Mouse (Mus musculus) hindbrain, embryonic 14.5 days (tissue): ENCODE measurements at regions not wholly inside any gene's neighbourhood (a gene's known extent, or its start where the extent isn't known, plus 50 kb on each side); places are given as distances from the start of the nearest gene placed in this dataset.
A peak's percentile ranks its signal among the peaks of the same experiment; 100 is the strongest.

Source experiments
- ATAC-seq: fragments of 200-750 bp; cut with Nextera tagmentation; 2 replicates; pipeline ENCODE4 v1.8.0; 2017; ENCODE audit warnings: moderate number of reproducible peaks, mild to moderate bottlenecking, moderate TSS enrichment, moderate library complexity; ENCODE audit not compliant: low FRiP score
- DNase-seq: peaks from one replicate; pipeline ENCODE4 v3.0.0-alpha.2; 2015; ENCODE audit warnings: low spot score
- H3K27ac ChIP-seq: fragments of 300-500 bp; sonication (generic); 2 replicates; pipeline ENCODE4 v1.5.1; 2014; ENCODE audit warnings: mild to moderate bottlenecking, moderate library complexity
- H3K27me3 ChIP-seq: fragments of 300-500 bp; sonication (generic); 2 replicates; pipeline ENCODE4 v1.6.1; 2014; ENCODE audit warnings: mild to moderate bottlenecking, low read length, mixed read lengths; ENCODE audit not compliant: control insufficient read depth, insufficient read depth
- H3K36me3 ChIP-seq: fragments of 300-500 bp; sonication (generic); replicated peaks from 2 replicates; pipeline ENCODE4 v1.6.1; 2014; ENCODE audit not compliant: control insufficient read depth, insufficient read depth
- H3K4me1 ChIP-seq: fragments of 300-500 bp; sonication (generic); replicated peaks from 2 replicates; pipeline ENCODE4 v1.6.1; 2014; ENCODE audit warnings: antibody characterized with exemption, low read length, mixed read lengths; ENCODE audit not compliant: control insufficient read depth, insufficient read depth
- H3K4me2 ChIP-seq: fragments of 300-500 bp; sonication (generic); replicated peaks from 2 replicates; pipeline ENCODE4 v1.6.1; 2014; ENCODE audit warnings: mild to moderate bottlenecking, moderate library complexity
- H3K4me3 ChIP-seq: fragments of 300-500 bp; sonication (generic); replicated peaks from 2 replicates; pipeline ENCODE4 v1.5.1; 2014; ENCODE audit warnings: mild to moderate bottlenecking, low read length
- H3K9ac ChIP-seq: fragments of 300-500 bp; sonication (generic); 2 replicates; pipeline ENCODE4 v1.6.1; 2014
- H3K9me3 ChIP-seq: fragments of 300-500 bp; sonication (generic); 2 replicates; pipeline ENCODE4 v1.6.1; 2016; ENCODE audit warnings: low read length; ENCODE audit not compliant: control insufficient read depth
- whole genome bisulfite sequencing: fragments of 180-500 bp; shearing (Covaris S2); extraction: QIAGEN DNeasy Blood & Tissue Kit; methylation state at CpG from one replicate; pipeline ENCODE4 v1.1.7; 2014; 5-methylcytosine and 5-hydroxymethylcytosine counted together

GRCm38 (mm10) chr15:61395296-61395826 lies 472.5 kb upstream of the A1bg start:
- H3K9me3 ChIP-seq: no peaks in the 10 kb centered on the region
- 5% methylated on average over 8 of the region's 8 CpGs for WGBS
- peaks cover 11% of the 10 kb centered on the region for H3K4me1 ChIP-seq
- H3K9ac ChIP-seq: no peak overlapping the region
- DNase-seq: peak; percentile 31
- H3K27ac ChIP-seq: peak overlapping the region; percentile 17; the same call in 1 of the 2 replicates
- peak; percentile 69; the same call in 1 of the 2 replicates for ATAC-seq
- H3K4me3 ChIP-seq: no peak overlapping the region
- H3K36me3 ChIP-seq: no peaks in the 10 kb centered on the region
- H3K4me2 ChIP-seq: no peak overlapping the region
- H3K27me3 ChIP-seq: no peaks in the 10 kb centered on the region

- Histone ChIP-seq H3K4me3 (no peak overlapping the region), H3K27ac (no peak overlapping the region), H3K27me3 (no peaks in the 10 kb centered on the region), H3K36me3 (no peaks in the 10 kb centered on the region), H3K4me2 (no peak overlapping the region), H3K4me1 (no peaks in the 10 kb centered on the region), H3K9me3 (no peaks in the 10 kb centered on the region), H3K9ac (no peak overlapping the region)
- DNase-seq (no peak), ATAC-seq (no peak)
- WGBS: 65% methylated on average over 3 of the region's 3 CpGs
Measured at GRCm38 (mm10) chr15:61380666-61381065, 457.9 kb upstream of the A1bg start.

GRCm38 (mm10) chr15:61366276-61366675 lies 443.5 kb upstream of the A1bg start:
- Histone ChIP-seq H3K9ac (no peak overlapping the region), H3K4me3 (no peak overlapping the region), H3K27ac (no peak overlapping the region), H3K9me3 (no peaks in the 10 kb centered on the region), H3K36me3 (no peaks in the 10 kb centered on the region), H3K27me3 (no peaks in the 10 kb centered on the region), H3K4me2 (no peak overlapping the region), H3K4me1 (no peaks in the 10 kb centered on the region)
- 72% methylated on average over 3 of the region's 3 CpGs for WGBS
- ATAC-seq (no peak), DNase-seq (no peak)

- no peak overlapping the region for H3K9ac ChIP-seq
- H3K9me3 ChIP-seq: no peaks in the 10 kb centered on the region
- no peak overlapping the region for H3K4me3 ChIP-seq
- no peaks in the 10 kb centered on the region for H3K4me1 ChIP-seq
- H3K4me2 ChIP-seq: no peak overlapping the region
- H3K36me3 ChIP-seq: no peaks in the 10 kb centered on the region
- no peak for DNase-seq
- no peak for ATAC-seq
- H3K27me3 ChIP-seq: no peaks in the 10 kb centered on the region
- no peak overlapping the region for H3K27ac ChIP-seq
- 67% methylated on average over 5 of the region's 5 CpGs for WGBS
Measured at GRCm38 (mm10) chr15:61365511-61365910, 442.7 kb upstream of the A1bg start.

GRCm38 (mm10) chr15:61364461-61364860 lies 441.6 kb upstream of the A1bg start:
- no peak overlapping the region for H3K9ac ChIP-seq
- no peaks in the 10 kb centered on the region for H3K36me3 ChIP-seq
- H3K27ac ChIP-seq: no peak overlapping the region
- no peaks in the 10 kb centered on the region for H3K4me1 ChIP-seq
- no peak overlapping the region for H3K4me3 ChIP-seq
- ATAC-seq: no peak
- no peak for DNase-seq
- no peaks in the 10 kb centered on the region for H3K9me3 ChIP-seq
- H3K27me3 ChIP-seq: no peaks in the 10 kb centered on the region
- 87% methylated on average over 2 of the region's 2 CpGs for WGBS
- H3K4me2 ChIP-seq: no peak overlapping the region

GRCm38 (mm10) chr15:61361254-61361653 lies 438.4 kb upstream of the A1bg start:
- Histone ChIP-seq H3K9me3 (no peaks in the 10 kb centered on the region), H3K4me1 (no peaks in the 10 kb centered on the region), H3K4me3 (no peak overlapping the region), H3K27me3 (no peaks in the 10 kb centered on the region), H3K36me3 (no peaks in the 10 kb centered on the region), H3K4me2 (no peak overlapping the region), H3K27ac (no peak overlapping the region), H3K9ac (no peak overlapping the region)
- ATAC-seq (no peak), DNase-seq (no peak)
- 84% methylated on average over 3 of the region's 3 CpGs for WGBS

- ATAC-seq: no peak
- H3K4me1 ChIP-seq: no peaks in the 10 kb centered on the region
- H3K4me2 ChIP-seq: no peak overlapping the region
- H3K27ac ChIP-seq: no peak overlapping the region
- no peaks in the 10 kb centered on the region for H3K27me3 ChIP-seq
- DNase-seq: no peak
- H3K9me3 ChIP-seq: no peaks in the 10 kb centered on the region
- H3K4me3 ChIP-seq: no peak overlapping the region
- no peaks in the 10 kb centered on the region for H3K36me3 ChIP-seq
- no peak overlapping the region for H3K9ac ChIP-seq
Measured at GRCm38 (mm10) chr15:61355344-61355743, 432.5 kb upstream of the A1bg start.

- WGBS: 71% methylated on average over 5 of the region's 5 CpGs
- ATAC-seq: no peak
- H3K4me2 ChIP-seq: no peak overlapping the region
- no peaks in the 10 kb centered on the region for H3K36me3 ChIP-seq
- no peak overlapping the region for H3K27ac ChIP-seq
- H3K4me3 ChIP-seq: no peak overlapping the region
- H3K27me3 ChIP-seq: no peaks in the 10 kb centered on the region
- no peaks in the 10 kb centered on the region for H3K4me1 ChIP-seq
- no peak overlapping the region for H3K9ac ChIP-seq
- no peak for DNase-seq
- H3K9me3 ChIP-seq: peaks cover 9% of the 10 kb centered on the region; the same call in 1 of the 2 replicates
Measured at GRCm38 (mm10) chr15:61351729-61352342, 429.0 kb upstream of the A1bg start.

- Histone ChIP-seq H3K4me2 (no peak overlapping the region), H3K27me3 (no peaks in the 10 kb centered on the region), H3K27ac (no peak overlapping the region), H3K4me1 (no peaks in the 10 kb centered on the region), H3K9me3 (peaks cover 9% of the 10 kb centered on the region; the same call in 1 of the 2 replicates), H3K9ac (no peak overlapping the region), H3K36me3 (no peaks in the 10 kb centered on the region), H3K4me3 (no peak overlapping the region)
- no peak for ATAC-seq
- WGBS: 55% methylated on average over 4 of the region's 4 CpGs
- no peak for DNase-seq
Measured at GRCm38 (mm10) chr15:61345101-61345500, 422.3 kb upstream of the A1bg start.

GRCm38 (mm10) chr15:61342618-61343017 lies 419.8 kb upstream of the A1bg start:
- Histone ChIP-seq H3K9me3 (no peaks in the 10 kb centered on the region), H3K27ac (no peak overlapping the region), H3K9ac (no peak overlapping the region), H3K36me3 (no peaks in the 10 kb centered on the region), H3K4me2 (no peak overlapping the region), H3K27me3 (no peaks in the 10 kb centered on the region), H3K4me3 (no peak overlapping the region), H3K4me1 (no peaks in the 10 kb centered on the region)
- DNase-seq (no peak), ATAC-seq (no peak)
- WGBS: 86% methylated on average over 1 of the region's 1 CpGs
